Mouse (Mus musculus): ENCODE results near the gene Snx14. TPM values are rescaled to one million over a fixed set of nuclear protein-coding genes. Genes with fewer than 3 reads are reported as not detected.

Snx14 gene
- polyA plus RNA-seq, 1 experiment from 2014 or later, result 17.4 TPM

- WGBS, result 65% methylated on average over 10 of the region's 10 CpGs
- no peak overlapping the region for H3K27ac ChIP-seq
- no peak for DNase-seq (ENCODE audit: low spot score)
Measured at GRCm38 (mm10) chr9:88437342-88438236, 1.2 kb downstream of the Snx14 start.

GRCm38 (mm10) chr9:88424356-88424755 lies 14.4 kb downstream of the Snx14 start:
- H3K4me1 ChIP-seq (replicated peaks), result no peaks in the 10 kb centered on the region
- 0 out of 2 replicates have a peak, but pooled peaks cover 3% of the 10 kb centered on the region for H3K9me3 ChIP-seq
- no peak for DNase-seq (ENCODE audit: low spot score)
- no peak overlapping the region for H3K27ac ChIP-seq
- H3K27me3 ChIP-seq (ENCODE audit: insufficient read depth, poor library complexity, severe bottlenecking), result no peaks in the 10 kb centered on the region
- 96% methylated on average over 2 of the region's 2 CpGs for WGBS
- no peak overlapping the region for H3K4me3 ChIP-seq
- peaks cover 30% of the 10 kb centered on the region for H3K36me3 ChIP-seq

More at GRCm38 (mm10) chr9:88437342-88438236, 1.2 kb downstream of the Snx14 start:
- no peaks in the 10 kb centered on the region for H3K27me3 ChIP-seq (ENCODE audit: insufficient read depth, poor library complexity, severe bottlenecking)
- H3K9me3 ChIP-seq, result no peaks in the 10 kb centered on the region
- H3K36me3 ChIP-seq, result no peaks in the 10 kb centered on the region
- H3K4me3 ChIP-seq, result peak overlapping the region; percentile 78
- H3K4me1 ChIP-seq (replicated peaks), result peaks cover 21% of the 10 kb centered on the region

GRCm38 (mm10) chr9:88422428-88422827 lies 16.3 kb downstream of the Snx14 start:
- Histone ChIP-seq H3K9me3 (0 out of 2 replicates have a peak, but pooled peaks cover 3% of the 10 kb centered on the region), H3K4me1 (replicated peaks) (no peaks in the 10 kb centered on the region), H3K36me3 (peaks cover 24% of the 10 kb centered on the region), H3K4me3 (no peak overlapping the region), H3K27ac (no peak overlapping the region), H3K27me3 (ENCODE audit: insufficient read depth, poor library complexity, severe bottlenecking) (no peaks in the 10 kb centered on the region)
- DNase-seq (ENCODE audit: low spot score), result no peak
- WGBS, result 97% methylated on average over 4 of the region's 4 CpGs

GRCm38 (mm10) chr9:88416752-88417151 lies 22.0 kb downstream of the Snx14 start:
- Histone ChIP-seq H3K27ac (no peak overlapping the region), H3K9me3 (no peaks in the 10 kb centered on the region), H3K4me3 (no peak overlapping the region), H3K27me3 (ENCODE audit: insufficient read depth, poor library complexity, severe bottlenecking) (no peaks in the 10 kb centered on the region), H3K36me3 (peaks cover 23% of the 10 kb centered on the region), H3K4me1 (replicated peaks) (no peaks in the 10 kb centered on the region)
- no peak for DNase-seq (ENCODE audit: low spot score)
- 80% methylated on average over 1 of the region's 1 CpGs for WGBS

GRCm38 (mm10) chr9:88409978-88410377 lies 28.8 kb downstream of the Snx14 start:
- Histone ChIP-seq H3K27me3 (ENCODE audit: insufficient read depth, poor library complexity, severe bottlenecking) (no peaks in the 10 kb centered on the region), H3K27ac (no peak overlapping the region), H3K9me3 (no peaks in the 10 kb centered on the region), H3K4me3 (no peak overlapping the region), H3K36me3 (peaks cover 16% of the 10 kb centered on the region), H3K4me1 (replicated peaks) (no peaks in the 10 kb centered on the region)
- no peak for DNase-seq (ENCODE audit: low spot score)
- WGBS, result 88% methylated on average over 2 of the region's 2 CpGs

- H3K27ac ChIP-seq, result no peak overlapping the region
- H3K4me1 ChIP-seq (replicated peaks), result no peaks in the 10 kb centered on the region
- DNase-seq (ENCODE audit: low spot score), result no peak
- H3K36me3 ChIP-seq, result peaks cover 23% of the 10 kb centered on the region
- H3K27me3 ChIP-seq (ENCODE audit: insufficient read depth, poor library complexity, severe bottlenecking), result no peaks in the 10 kb centered on the region
- no peak overlapping the region for H3K4me3 ChIP-seq
- 91% methylated on average over 6 of the region's 6 CpGs for WGBS
- H3K9me3 ChIP-seq, result no peaks in the 10 kb centered on the region
Measured at GRCm38 (mm10) chr9:88404515-88404914, 34.2 kb downstream of the Snx14 start.

- Histone ChIP-seq H3K4me3 (no peak overlapping the region), H3K36me3 (peaks cover 23% of the 10 kb centered on the region), H3K27ac (no peak overlapping the region), H3K4me1 (replicated peaks) (no peaks in the 10 kb centered on the region), H3K27me3 (ENCODE audit: insufficient read depth, poor library complexity, severe bottlenecking) (no peaks in the 10 kb centered on the region), H3K9me3 (no peaks in the 10 kb centered on the region)
- 72% methylated on average over 10 of the region's 10 CpGs for WGBS
- DNase-seq (ENCODE audit: low spot score), result no peak
Measured at GRCm38 (mm10) chr9:88404088-88404487, 34.7 kb downstream of the Snx14 start.

- no peaks in the 10 kb centered on the region for H3K9me3 ChIP-seq
- peaks cover 36% of the 10 kb centered on the region for H3K36me3 ChIP-seq
- H3K4me3 ChIP-seq, result no peak overlapping the region
- WGBS, result 86% methylated on average over 1 of the region's 1 CpGs
- no peaks in the 10 kb centered on the region for H3K4me1 ChIP-seq (replicated peaks)
- H3K27me3 ChIP-seq (ENCODE audit: insufficient read depth, poor library complexity, severe bottlenecking), result no peaks in the 10 kb centered on the region
- H3K27ac ChIP-seq, result no peak overlapping the region
- DNase-seq (ENCODE audit: low spot score), result no peak
Measured at GRCm38 (mm10) chr9:88398461-88398860, 40.3 kb downstream of the Snx14 start.

GRCm38 (mm10) chr9:88394852-88395251 lies 43.9 kb downstream of the Snx14 start:
- Histone ChIP-seq H3K9me3 (no peaks in the 10 kb centered on the region), H3K4me1 (replicated peaks) (no peaks in the 10 kb centered on the region), H3K36me3 (peaks cover 38% of the 10 kb centered on the region), H3K27me3 (ENCODE audit: insufficient read depth, poor library complexity, severe bottlenecking) (no peaks in the 10 kb centered on the region), H3K4me3 (no peak overlapping the region), H3K27ac (no peak overlapping the region)
- DNase-seq (ENCODE audit: low spot score), result no peak
- 86% methylated on average over 8 of the region's 8 CpGs for WGBS

GRCm38 (mm10) chr9:88388826-88389225 lies 49.9 kb downstream of the Snx14 start:
- 60% methylated on average over 5 of the region's 5 CpGs for WGBS

GRCm38 (mm10) chr9:88380542-88380941 lies 58.2 kb downstream of the Snx14 start:
- peaks cover 37% of the 10 kb centered on the region for H3K36me3 ChIP-seq

More at GRCm38 (mm10) chr9:88388826-88389225, 49.9 kb downstream of the Snx14 start:
- H3K36me3 ChIP-seq, result peaks cover 34% of the 10 kb centered on the region
- no peaks in the 10 kb centered on the region for H3K4me1 ChIP-seq (replicated peaks)
- no peak overlapping the region for H3K27ac ChIP-seq
- no peak for DNase-seq (ENCODE audit: low spot score)
- no peaks in the 10 kb centered on the region for H3K27me3 ChIP-seq (ENCODE audit: insufficient read depth, poor library complexity, severe bottlenecking)
- H3K9me3 ChIP-seq, result no peaks in the 10 kb centered on the region
- no peak overlapping the region for H3K4me3 ChIP-seq

GRCm38 (mm10) chr9:88380076-88380475 lies 58.7 kb downstream of the Snx14 start:
- no peak for DNase-seq (ENCODE audit: low spot score)
- H3K27ac ChIP-seq, result no peak overlapping the region
- WGBS, result 80% methylated on average over 7 of the region's 7 CpGs

More at GRCm38 (mm10) chr9:88380542-88380941, 58.2 kb downstream of the Snx14 start:
- no peak for DNase-seq (ENCODE audit: low spot score)
- Histone ChIP-seq H3K4me1 (replicated peaks) (no peaks in the 10 kb centered on the region), H3K27me3 (ENCODE audit: insufficient read depth, poor library complexity, severe bottlenecking) (no peaks in the 10 kb centered on the region), H3K9me3 (no peaks in the 10 kb centered on the region), H3K27ac (no peak overlapping the region), H3K4me3 (no peak overlapping the region)
- WGBS, result 96% methylated on average over 1 of the region's 1 CpGs

GRCm38 (mm10) chr9:88379057-88379456 lies 59.7 kb downstream of the Snx14 start:
- H3K27me3 ChIP-seq (ENCODE audit: insufficient read depth, poor library complexity, severe bottlenecking), result no peaks in the 10 kb centered on the region
- no peaks in the 10 kb centered on the region for H3K4me1 ChIP-seq (replicated peaks)
- no peak overlapping the region for H3K27ac ChIP-seq
- peaks cover 41% of the 10 kb centered on the region for H3K36me3 ChIP-seq
- H3K4me3 ChIP-seq, result no peak overlapping the region
- no peak for DNase-seq (ENCODE audit: low spot score)
- 85% methylated on average over 3 of the region's 3 CpGs for WGBS
- no peaks in the 10 kb centered on the region for H3K9me3 ChIP-seq

More at GRCm38 (mm10) chr9:88380076-88380475, 58.7 kb downstream of the Snx14 start:
- Histone ChIP-seq H3K4me3 (no peak overlapping the region), H3K4me1 (replicated peaks) (no peaks in the 10 kb centered on the region), H3K27me3 (ENCODE audit: insufficient read depth, poor library complexity, severe bottlenecking) (no peaks in the 10 kb centered on the region), H3K36me3 (peaks cover 37% of the 10 kb centered on the region), H3K9me3 (no peaks in the 10 kb centered on the region)

Data from hindbrain, embryonic 10.5 days (tissue).